Mouse (Mus musculus) heart, embryonic 15.5 days (tissue): ENCODE measurements around the gene Gm6592. TPM values are rescaled to one million over a fixed set of nuclear protein-coding genes. Genes with fewer than 3 reads are reported as not detected.

ENCODE experiments used
- polyA plus RNA-seq: library from polyadenylated mRNA; unstranded; fragments of >200 nt; fragmentation: Nextera tagmentation; extraction: Ambion mirVana; gene quantifications from 2 replicates; pipeline ENCODE4 v1.2.1, GENCODE M21; 2015

Gm6592 gene
- polyA plus RNA-seq, 1 experiment from 2014 or later = not detected

Other genes starting within 250 kb of the Gm6592 start
- gene Ssxb8, start 153.2 kb upstream of the Gm6592 start, polyA plus RNA-seq = not detected in 2 replicates
- gene Ssx9, start 95.6 kb upstream of the Gm6592 start, polyA plus RNA-seq = not detected in 2 replicates
- gene Ssxb5, start 40.3 kb upstream of the Gm6592 start, polyA plus RNA-seq = not detected in 2 replicates
- not detected in 2 replicates for gene Gm5751, start 30.3 kb downstream of the Gm6592 start, polyA plus RNA-seq
- gene B630019K06Rik, start 48.4 kb downstream of the Gm6592 start, polyA plus RNA-seq = 1.8 and 1.9 TPM in 2 replicates
- not detected in 2 replicates for gene Fthl17b, start 119.0 kb downstream of the Gm6592 start, polyA plus RNA-seq
- gene Fthl17c, start 132.6 kb downstream of the Gm6592 start, polyA plus RNA-seq = not detected in 2 replicates
- not detected in 2 replicates for gene Fthl17d, start 142.8 kb downstream of the Gm6592 start, polyA plus RNA-seq
- gene Fthl17e, start 189.5 kb downstream of the Gm6592 start, polyA plus RNA-seq = not detected in 2 replicates
- gene Fthl17f, start 219.0 kb downstream of the Gm6592 start, polyA plus RNA-seq = not detected in 2 replicates